Mouse (Mus musculus) CH12.LX (cell line): Measurements from ENCODE around the gene Ctnna2. TPM values are rescaled to one million over a fixed set of nuclear protein-coding genes. Genes with fewer than 3 reads are reported as not detected.

ENCODE experiments used
- DNase-seq: peaks from one replicate; pipeline ENCODE4 v3.0.0-alpha.2; 2013; ENCODE audit errors: extremely low read depth
- H3K27ac ChIP-seq: 2 replicates; pipeline ENCODE4 v1.5.1; 2012; ENCODE audit warnings: low read depth, mild to moderate bottlenecking, control low read depth, moderate library complexity; ENCODE audit not compliant: insufficient read depth
- H3K27me3 ChIP-seq: replicated peaks from 2 replicates; pipeline ENCODE3; 2012; ENCODE audit warnings: inconsistent platforms
- H3K36me3 ChIP-seq, 2 experiments: replicated peaks in 1 of 2; 2 replicates each; pipeline versions ENCODE3 to v1.6.1; 2012; ENCODE audit warnings: inconsistent platforms in 1 of 2, low read length in 1 of 2, mild to moderate bottlenecking in 1 of 2, mixed read lengths in 1 of 2, moderate library complexity in 1 of 2; ENCODE audit not compliant: control insufficient read depth in 1 of 2, insufficient read depth in 1 of 2
- H3K4me1 ChIP-seq, 2 experiments: 2 replicates each; pipeline ENCODE4 v1.6.1; 2012; ENCODE audit warnings: inconsistent platforms in 1 of 2, moderate library complexity in 1 of 2; ENCODE audit not compliant: insufficient read depth in 2 of 2, control insufficient read depth in 1 of 2
- H3K4me2 ChIP-seq: 2 replicates; pipeline ENCODE4 v1.6.1; 2012; ENCODE audit warnings: low read depth, mild to moderate bottlenecking, control low read depth; ENCODE audit not compliant: poor library complexity, insufficient read depth, severe bottlenecking
- H3K4me3 ChIP-seq, 3 experiments: fragments of 150-350 bp in 1 of 3; sonication (generic) in 1 of 3; replicated peaks in 1 of 3; 2 replicates each; pipeline versions ENCODE3 to v1.5.1; 2011 to 2012; ENCODE audit warnings: low read depth in 2 of 3, low read length in 2 of 3, mild to moderate bottlenecking in 2 of 3, moderate library complexity in 2 of 3, control low read depth in 1 of 3, improper control_type of control experiment in 1 of 3, inconsistent platforms in 1 of 3, mixed read lengths in 1 of 3; ENCODE audit not compliant: poor library complexity in 1 of 3
- H3K79me2 ChIP-seq: replicated peaks from 2 replicates; pipeline ENCODE4 v1.6.1; 2012; ENCODE audit warnings: mild to moderate bottlenecking, moderate library complexity; ENCODE audit not compliant: control insufficient read depth, poor library complexity, insufficient read depth, severe bottlenecking; ENCODE audit errors: extremely low read depth
- H3K9ac ChIP-seq: 2 replicates; pipeline ENCODE4 v1.6.1; 2012; ENCODE audit warnings: low read depth, mild to moderate bottlenecking, control low read depth, moderate library complexity; ENCODE audit not compliant: insufficient read depth
- H3K9me3 ChIP-seq: replicated peaks from 2 replicates; pipeline ENCODE3; 2012; ENCODE audit warnings: low read length, inconsistent platforms, mixed read lengths
- BHLHE40 ChIP-seq: IDR thresholded peaks from 2 replicates; pipeline ENCODE4 v1.6.1; 2011; ENCODE audit warnings: mild to moderate bottlenecking, low read depth, low read length, improper control_type of control experiment
- E2F4 ChIP-seq: IDR thresholded peaks from 2 replicates; pipeline ENCODE4 v1.6.1; 2011; ENCODE audit warnings: low read depth, low read length, improper control_type of control experiment; ENCODE audit not compliant: insufficient replicate concordance
- EP300 ChIP-seq: IDR thresholded peaks from 2 replicates; pipeline ENCODE4 v1.6.1; 2011; ENCODE audit warnings: low read length, improper control_type of control experiment
- GABPA ChIP-seq: IDR thresholded peaks from 2 replicates; pipeline ENCODE4 v1.6.1; 2012; ENCODE audit warnings: low read depth, low read length, improper control_type of control experiment, inconsistent platforms; ENCODE audit not compliant: insufficient replicate concordance
- HCFC1 ChIP-seq: IDR thresholded peaks from 2 replicates; pipeline ENCODE4 v1.6.1; 2012; ENCODE audit warnings: low read depth, mild to moderate bottlenecking, inconsistent platforms, low read length, improper control_type of control experiment
- IRF4 ChIP-seq: IDR thresholded peaks from 2 replicates; pipeline ENCODE4 v1.6.1; 2014; ENCODE audit warnings: low read depth, mild to moderate bottlenecking, inconsistent platforms, low read length, improper control_type of control experiment
- JUN ChIP-seq: IDR thresholded peaks from 2 replicates; pipeline ENCODE4 v1.6.1; 2011; ENCODE audit warnings: low read depth, mild to moderate bottlenecking, low read length, improper control_type of control experiment, moderate library complexity; ENCODE audit not compliant: insufficient read depth
- MAFK ChIP-seq: IDR thresholded peaks from 2 replicates; pipeline ENCODE4 v1.6.1; 2011; ENCODE audit warnings: low read length, improper control_type of control experiment; ENCODE audit not compliant: insufficient replicate concordance
- MAX ChIP-seq: IDR thresholded peaks from 2 replicates; pipeline ENCODE4 v1.6.1; 2011; ENCODE audit warnings: low read length, improper control_type of control experiment
- MEF2A ChIP-seq: IDR thresholded peaks from 2 replicates; pipeline ENCODE4 v1.6.1; 2014; ENCODE audit warnings: low read depth, mild to moderate bottlenecking, inconsistent platforms, low read length, improper control_type of control experiment, borderline replicate concordance
- MXI1 ChIP-seq: IDR thresholded peaks from 2 replicates; pipeline ENCODE4 v1.6.1; 2011; ENCODE audit warnings: mild to moderate bottlenecking, low read depth, low read length, improper control_type of control experiment
- MYC ChIP-seq: IDR thresholded peaks from 2 replicates; pipeline ENCODE4 v1.6.1; 2011; ENCODE audit warnings: low read depth, mild to moderate bottlenecking, improper control_type of control experiment, low read length
- NELFE ChIP-seq: IDR thresholded peaks from 2 replicates; pipeline ENCODE4 v1.6.1; 2011; ENCODE audit warnings: low read depth, low read length, improper control_type of control experiment
- NRF1 ChIP-seq: IDR thresholded peaks from 2 replicates; pipeline ENCODE4 v1.6.1; 2014; ENCODE audit warnings: low read depth, mild to moderate bottlenecking, inconsistent platforms, low read length, improper control_type of control experiment, moderate library complexity
- POLR2A ChIP-seq: IDR thresholded peaks from 2 replicates; pipeline ENCODE4 v1.6.1; 2011; ENCODE audit warnings: low read depth, mild to moderate bottlenecking, improper control_type of control experiment, low read length
- POLR2AphosphoS2 ChIP-seq: IDR thresholded peaks from 2 replicates; pipeline ENCODE4 v1.6.1; 2011; ENCODE audit warnings: low read depth, low read length, improper control_type of control experiment
- RAD21 ChIP-seq: IDR thresholded peaks from 2 replicates; pipeline ENCODE4 v1.6.1; 2011; ENCODE audit warnings: low read depth, mild to moderate bottlenecking, low read length, improper control_type of control experiment, moderate library complexity
- RCOR1 ChIP-seq: conservative IDR thresholded peaks from 2 replicates; pipeline ENCODE4 v1.6.1; 2012; ENCODE audit warnings: low read depth, mild to moderate bottlenecking, inconsistent platforms, low read length, improper control_type of control experiment
- SIN3A ChIP-seq: IDR thresholded peaks from 2 replicates; pipeline ENCODE4 v1.6.1; 2012; ENCODE audit warnings: low read length, improper control_type of control experiment, inconsistent platforms
- SMC3 ChIP-seq: IDR thresholded peaks from 2 replicates; pipeline ENCODE4 v1.6.1; 2011; ENCODE audit warnings: low read depth, low read length, improper control_type of control experiment
- TBP ChIP-seq: conservative IDR thresholded peaks from 2 replicates; pipeline ENCODE4 v1.6.1; 2011; ENCODE audit warnings: low read depth, low read length, improper control_type of control experiment
- TCF12 ChIP-seq: IDR thresholded peaks from 2 replicates; pipeline ENCODE4 v1.6.1; 2014; ENCODE audit warnings: low read depth, mild to moderate bottlenecking, inconsistent platforms, low read length, improper control_type of control experiment
- USF1 ChIP-seq: IDR thresholded peaks from 2 replicates; pipeline ENCODE4 v1.6.1; 2014; ENCODE audit warnings: low read depth, mild to moderate bottlenecking, inconsistent platforms, low read length, improper control_type of control experiment
- ZC3H11A ChIP-seq: IDR thresholded peaks from 2 replicates; pipeline ENCODE4 v1.6.1; 2012; ENCODE audit warnings: low read depth, mild to moderate bottlenecking, inconsistent platforms, low read length, improper control_type of control experiment
- ZMIZ1 ChIP-seq: IDR thresholded peaks from 2 replicates; pipeline ENCODE4 v1.6.1; 2012; ENCODE audit warnings: low read depth, mild to moderate bottlenecking, inconsistent platforms, low read length, improper control_type of control experiment
- dilution Hi-C: fragments of 300-500 bp; cut with MboI; formaldehyde crosslinking; loops from 2 replicates; pipeline ENCODE4 v1.14.3; 2020; ENCODE audit warnings: low sequenced_read_pairs; ENCODE audit not compliant: extremely low pct_unique_long_range_greater_than_20kb, extremely low pct_ligation_motif_present
- in situ Hi-C: fragments of 300-500 bp; cut with MboI; formaldehyde crosslinking; loops from 3 replicates; pipeline ENCODE4 v1.14.3; 2019; ENCODE audit warnings: low sequenced_read_pairs, low pct_ligation_motif_present, low pct_unique_long_range_greater_than_20kb, mixed read lengths
- polyA plus RNA-seq: library from polyadenylated mRNA; unstranded; fragments of >175 nt; gene quantifications from 2 replicates; pipeline ENCODE4 v1.2.1, GENCODE M21; 2012; ENCODE audit warnings: low read depth; ENCODE audit not compliant: insufficient read length
- total RNA-seq, 2 experiments: library from RNA; depleted of rRNA; stranded (reverse); fragments of 300-350 nt in 1 of 2; fragments of >200 nt in 1 of 2; gene quantifications; 2 replicates each; pipeline ENCODE4 v1.2.3; 2012 to 2014

Gene Ctnna2
- total and polyA plus RNA-seq, 3 experiments: not detected

GRCm38 (mm10) chr6:77457919-77458318 is 521.6 kb downstream of the Ctnna2 start:
- no peak overlapping the region for H3K27ac ChIP-seq
- no peaks in the 10 kb centered on the region for H3K36me3 ChIP-seq
- no peak overlapping the region for H3K9ac ChIP-seq
- TF ChIP-seq EP300 (no peak), BHLHE40 (no peak), SIN3A (no peak), MAX (no peak), POLR2A (no peak), GABPA (no peak), NELFE (no peak), MAFK (no peak), HCFC1 (no peak), E2F4 (no peak), POLR2AphosphoS2 (no peak), MXI1 (no peak), MYC (no peak), ZC3H11A (no peak), USF1 (no peak), RCOR1 (no peak), TBP (no peak), RAD21 (no peak)
- dilution Hi-C loops: no loop called here
- peaks cover 35% of the 10 kb centered on the region for H3K9me3 ChIP-seq
- in situ Hi-C loops: no loop called here
- no peak overlapping the region for H3K4me3 ChIP-seq
- H3K4me1 ChIP-seq: no peaks in the 10 kb centered on the region
- no peaks in the 10 kb centered on the region for H3K27me3 ChIP-seq
- H3K4me2 ChIP-seq: no peak overlapping the region
- DNase-seq: no peak
- no peaks in the 10 kb centered on the region for H3K79me2 ChIP-seq

- H3K4me1 ChIP-seq: no peaks in the 10 kb centered on the region
- no peaks in the 10 kb centered on the region for H3K36me3 ChIP-seq
- no peak overlapping the region for H3K4me2 ChIP-seq
- no peaks in the 10 kb centered on the region for H3K27me3 ChIP-seq
- in situ Hi-C loops: no loop called here
- dilution Hi-C loops: no loop called here
- no peaks in the 10 kb centered on the region for H3K79me2 ChIP-seq
- H3K27ac ChIP-seq: no peak overlapping the region
- H3K9me3 ChIP-seq: peaks cover 50% of the 10 kb centered on the region
- no peak for DNase-seq
- H3K9ac ChIP-seq: no peak overlapping the region
- no peak overlapping the region for H3K4me3 ChIP-seq
- TF ChIP-seq HCFC1: no peak
- no peak for TF ChIP-seq POLR2A
- no peak for TF ChIP-seq RCOR1
- no peak for TF ChIP-seq POLR2AphosphoS2
- TF ChIP-seq ZMIZ1: no peak
- TF ChIP-seq NRF1: no peak
- no peak for TF ChIP-seq TBP
- no peak for TF ChIP-seq RAD21
- no peak for TF ChIP-seq MAX
- no peak for TF ChIP-seq TCF12
- no peak for TF ChIP-seq IRF4
- TF ChIP-seq JUN: no peak
- TF ChIP-seq MAFK: no peak
- no peak for TF ChIP-seq MEF2A
- no peak for TF ChIP-seq SMC3
These were observed 532.6 kb downstream of the Ctnna2 start for GRCm38 (mm10) chr6:77446861-77447260.
